ENCODE assay signal across 8 mouse cellular contexts in genomic region chr13:112578041-112578440, GRCm38 (mm10). TPM values are rescaled to one million over a fixed set of nuclear protein-coding genes. Genes with fewer than 3 reads are reported as not detected.
DNase-seq lines count a peak whose midpoint lies in the region.

No protein-coding gene starts in this region.

- peak; percentile 100 for DNase-seq in adrenal gland, adult 8-10 months
- peak; percentile 98 to 100 for DNase-seq in cerebellum, postnatal 36 days
- DNase-seq in heart, adult 18-20 months = peak; percentile 99 to 100
- peak; percentile 96 to 97 for DNase-seq in kidney, postnatal 25 days
- peak; percentile 93 to 100 for DNase-seq in left cerebral cortex, adult 8-10 months (ENCODE audit: low spot score in 2 of 2)
- DNase-seq in monocyte, adult 2 months (ENCODE audit: low read depth in 1 of 2, low spot score in 2 of 2) = peak; percentile 100
- DNase-seq in spleen, postnatal 10 days (ENCODE audit: low spot score in 2 of 2) = peak; percentile 96 to 100
- peak; percentile 100 for DNase-seq in urinary bladder, postnatal 14 days (ENCODE audit: low spot score)

RNA-seq across cellular contexts. Expression of gene Il31ra, which starts 16.1 kb away (rescaled TPM):
- under 1 TPM; 0.10 to 0.26 (median 0.16) TPM for total RNA-seq in adrenal gland, adult 8-10 months (2022)
- not detected for total RNA-seq in heart, adult 18-20 months (2021)
- total RNA-seq in left cerebral cortex, adult 8-10 months (2022) = under 1 TPM in 3 of 4 experiments, not detected in 1; 0.13 to 0.81 (median 0.32) TPM

Comparison
In these comparisons a context has a peak if more than half of its experiments do, and no peak if none do; other contexts are left out.
1. Peak in every context shown above with its lines: DNase-seq.